Mouse (Mus musculus): ENCODE data around the gene Rptor. TPM values are rescaled to one million over a fixed set of nuclear protein-coding genes. Genes with fewer than 3 reads are reported as not detected.

Rptor gene
- total and polyA plus RNA-seq, 3 experiments: 33.9 to 34.9 TPM; not detected in 1

DNA sequence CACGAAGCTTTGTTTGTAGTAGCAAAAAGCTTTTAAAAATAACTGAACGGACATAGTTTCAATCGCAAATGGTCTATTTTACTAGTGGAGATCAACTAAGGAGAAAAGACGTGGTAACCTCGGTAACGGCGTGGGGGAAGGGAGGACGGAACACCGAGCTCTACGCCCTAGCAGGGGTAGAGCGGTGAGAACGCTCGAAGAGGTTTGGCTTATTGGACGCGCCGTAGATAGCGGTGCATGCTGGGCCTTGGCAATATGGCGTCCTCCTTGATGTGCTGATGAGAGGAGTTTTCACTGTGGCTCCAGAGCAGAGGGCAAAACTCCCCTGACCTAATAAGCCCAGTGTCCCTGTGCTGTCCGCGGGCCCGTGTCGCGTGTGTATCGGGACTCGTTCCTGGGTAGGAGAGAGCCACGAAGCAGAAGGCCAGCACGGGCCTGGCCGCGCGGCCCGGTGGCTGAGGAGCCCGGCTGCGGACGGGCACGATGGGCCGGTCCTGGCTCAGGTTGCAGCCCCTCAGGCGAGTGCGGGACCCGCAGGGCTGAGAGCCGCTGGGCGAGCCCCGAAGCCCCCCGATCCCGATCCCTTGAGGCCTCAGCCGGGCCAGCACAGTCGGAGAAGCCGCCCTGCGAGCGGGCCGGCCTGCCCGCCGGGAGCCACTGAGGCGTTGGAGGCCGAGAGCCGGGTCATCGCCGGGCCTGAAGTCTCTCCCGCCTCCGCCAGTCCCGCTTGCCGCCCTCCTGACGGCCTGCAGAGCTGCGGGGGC, at the start of gene Rptor (continued):
- TF ChIP-seq USF2 (IDR thresholded peaks at IDR 0.05; ENCODE audit: borderline replicate concordance in 1 of 2, insufficient read depth in 1 of 2, low read depth in 1 of 2, low read length in 2 of 2) (no peak), KAT2A (conservative IDR thresholded peaks at IDR 0.05; ENCODE audit: low read depth, low read length) (peak; percentile 97), RCOR1 (IDR thresholded peaks at IDR 0.05; ENCODE audit: low read depth, low read length) (no peak), TAL1 (IDR thresholded peaks at IDR 0.05; ENCODE audit: low read length) (no peak), MAFK (IDR thresholded peaks at IDR 0.05; ENCODE audit: borderline replicate concordance, low read depth, low read length) (no peak)

DNA sequence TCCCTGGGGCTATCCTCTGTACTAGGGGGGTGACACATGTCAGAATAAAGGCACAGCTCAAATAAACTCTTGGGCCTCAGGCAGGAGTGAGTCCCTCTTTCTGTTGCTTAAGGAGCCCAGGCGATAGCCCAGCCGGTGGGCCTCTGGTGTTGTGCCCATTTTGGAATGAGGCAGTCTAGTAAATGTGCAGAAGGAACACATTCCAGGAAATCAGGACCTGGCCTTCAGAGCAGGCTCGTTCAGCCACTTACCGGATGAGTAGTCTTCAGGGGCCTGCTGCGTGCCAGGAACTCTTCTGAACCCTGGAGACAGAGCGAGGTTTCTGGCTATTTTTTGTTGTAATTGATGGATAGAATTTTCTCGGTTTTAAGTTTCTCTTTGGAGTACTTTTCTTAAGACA, 48.0 kb upstream of the Rptor start:
- Histone ChIP-seq H3K79me2 (ENCODE audit: control insufficient read depth, insufficient read depth, low read length, poor library complexity) (no peaks in the 10 kb centered on the region), H3K27me3 (ENCODE audit: control insufficient read depth in 1 of 2, insufficient read depth in 2 of 2, low read length in 2 of 2) (peaks cover 0 to 3% of the 10 kb centered on the region in 2 experiments; a peak in 3 of 4 replicates), H3K4me1 (ENCODE audit: control insufficient read depth in 1 of 2, insufficient read depth in 2 of 2, low read length in 2 of 2) (no peaks in the 10 kb centered on the region), H3K9me3 (replicated peaks; ENCODE audit: insufficient read depth, low read length) (no peaks in the 10 kb centered on the region), H3K9ac (ENCODE audit: control insufficient read depth, low read depth, low read length, poor library complexity, severe bottlenecking) (no peak overlapping the region), H3K4me3 (ENCODE audit: control insufficient read depth in 1 of 2, insufficient read depth in 1 of 2, low read depth in 2 of 2, low read length in 2 of 2) (no peak overlapping the region), H3K36me3 (ENCODE audit: control insufficient read depth in 1 of 2, insufficient read depth in 2 of 2, low read length in 2 of 2) (no peaks in the 10 kb centered on the region), H3K27ac (ENCODE audit: control insufficient read depth, low read depth, low read length) (no peak overlapping the region)
- DNase-seq (ENCODE audit: low read depth, low spot score): no peak
- no peak for TF ChIP-seq BHLHE40 (IDR thresholded peaks at IDR 0.05; ENCODE audit: borderline replicate concordance, low read depth, low read length)

DNA sequence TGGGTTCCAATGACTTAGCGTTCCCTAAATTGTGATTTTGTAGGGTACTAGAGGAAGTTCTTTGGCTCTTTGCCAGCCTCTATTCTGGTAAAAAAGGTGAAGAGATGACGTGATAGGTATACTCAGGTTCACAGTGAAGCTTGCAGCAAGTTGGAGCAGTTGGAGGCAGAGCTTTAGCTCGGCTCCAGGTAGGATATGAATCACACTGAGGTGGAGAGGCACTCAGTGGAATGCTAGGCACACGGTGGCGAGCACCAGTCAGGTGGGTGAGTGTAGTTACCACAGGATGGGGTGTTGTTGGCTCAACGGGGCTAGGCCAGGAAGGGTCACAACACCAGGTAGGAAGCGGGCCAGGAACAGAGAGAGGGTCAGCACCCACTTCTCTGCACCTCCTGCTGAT, 47.5 kb upstream of the Rptor start:
- H3K4me1 ChIP-seq (ENCODE audit: control insufficient read depth in 1 of 2, insufficient read depth in 2 of 2, low read length in 2 of 2): no peaks in the 10 kb centered on the region
- no peak for DNase-seq (ENCODE audit: low read depth, low spot score)
- no peaks in the 10 kb centered on the region for H3K36me3 ChIP-seq (ENCODE audit: control insufficient read depth in 1 of 2, insufficient read depth in 2 of 2, low read length in 2 of 2)
- H3K9me3 ChIP-seq (replicated peaks; ENCODE audit: insufficient read depth, low read length): no peaks in the 10 kb centered on the region
- no peak for TF ChIP-seq ZMIZ1 (IDR thresholded peaks at IDR 0.05; ENCODE audit: low read depth, low read length)
- TF ChIP-seq MAZ (IDR thresholded peaks at IDR 0.05; ENCODE audit: low read depth, low read length): no peak
- TF ChIP-seq POLR2AphosphoS2 (IDR thresholded peaks at IDR 0.05; ENCODE audit: low read length): no peak
- no peak for TF ChIP-seq MAFK (IDR thresholded peaks at IDR 0.05; ENCODE audit: borderline replicate concordance, low read depth, low read length)
- TF ChIP-seq KAT2A (conservative IDR thresholded peaks at IDR 0.05; ENCODE audit: low read depth, low read length): no peak
- TF ChIP-seq USF2 (IDR thresholded peaks at IDR 0.05; ENCODE audit: borderline replicate concordance in 1 of 2, insufficient read depth in 1 of 2, low read depth in 1 of 2, low read length in 2 of 2): no peak
- no peak for TF ChIP-seq ELF1 (IDR thresholded peaks at IDR 0.05; ENCODE audit: low read depth, low read length)
- TF ChIP-seq ZC3H11A (IDR thresholded peaks at IDR 0.05; ENCODE audit: low read depth, low read length): no peak
- no peaks in the 10 kb centered on the region for H3K79me2 ChIP-seq (ENCODE audit: control insufficient read depth, insufficient read depth, low read length, poor library complexity)
- no peak overlapping the region for H3K9ac ChIP-seq (ENCODE audit: control insufficient read depth, low read depth, low read length, poor library complexity, severe bottlenecking)
- H3K4me3 ChIP-seq (ENCODE audit: control insufficient read depth in 1 of 2, insufficient read depth in 1 of 2, low read depth in 2 of 2, low read length in 2 of 2): no peak overlapping the region
- H3K27me3 ChIP-seq (ENCODE audit: control insufficient read depth in 1 of 2, insufficient read depth in 2 of 2, low read length in 2 of 2): peaks cover 3 to 6% of the 10 kb centered on the region in 2 experiments; a peak in 3 of 4 replicates
- H3K27ac ChIP-seq (ENCODE audit: control insufficient read depth, low read depth, low read length): no peak overlapping the region

All from MEL (cell line).